Mouse (Mus musculus) B cell, adult 67 days (primary cell): ENCODE measurements around the gene Pip. TPM values are rescaled to one million over a fixed set of nuclear protein-coding genes. Genes with fewer than 3 reads are reported as not detected.

Source experiments
- total RNA-seq, 2 experiments: library from RNA; stranded (reverse); gene quantifications; 4 replicates each; pipeline ENCODE4 v1.2.4; 2023

Pip gene
- not detected for total RNA-seq

GRCm38 (mm10) chr6:41847235-41847634 lies at the start of gene Pip:
Gene Pip, plus strand, starts transcription at chr6:41847535.

GRCm38 (mm10) chr6:41852689-41853088 lies 5.4 kb downstream of the Pip start, which contains the start of gene Sval2:
Gene Sval2, plus strand, starts transcription at chr6:41852989.

Other genes starting within 250 kb of the Pip start
- 1 to 10 TPM; 1.2 to 1.8 TPM for gene Ephb6, start 242.1 kb upstream of the Pip start, total RNA-seq
- not detected for gene Trpv6, start 211.1 kb upstream of the Pip start, total RNA-seq
- gene Trpv5, start 166.8 kb upstream of the Pip start, total RNA-seq: not detected
- gene Llcfc1, start 163.1 kb upstream of the Pip start, total RNA-seq: not detected
- not detected for gene Kel, start 143.2 kb upstream of the Pip start, total RNA-seq
- gene Olfr459, start 72.4 kb upstream of the Pip start, total RNA-seq: not detected
- gene Sval2, start 5.5 kb downstream of the Pip start, total RNA-seq: not detected
- not detected for gene Sval1, start 104.1 kb downstream of the Pip start, total RNA-seq
- not detected for gene Sval3, start 120.6 kb downstream of the Pip start, total RNA-seq
- gene Sva, start 190.9 kb downstream of the Pip start, total RNA-seq: not detected